Mouse (Mus musculus): ENCODE data around the gene Klhl11.

DNA sequence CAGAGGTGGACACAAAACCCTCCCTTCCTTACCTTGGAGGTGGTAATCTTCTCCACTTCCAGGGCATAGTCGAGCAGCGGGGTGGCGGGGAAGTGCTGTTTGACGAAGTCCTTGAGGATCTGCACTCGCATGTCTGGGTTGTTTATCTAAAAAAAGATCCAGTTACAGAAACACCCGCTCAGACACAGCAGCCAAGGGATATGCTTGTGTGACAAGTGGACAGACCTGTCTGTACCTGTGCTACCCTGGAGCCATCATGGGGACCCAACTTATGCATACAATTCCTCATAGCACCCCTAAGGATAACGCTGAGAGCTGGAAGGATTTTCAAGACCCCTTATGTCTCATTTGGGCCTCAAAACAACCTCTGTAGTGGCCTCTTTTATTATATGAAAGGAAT lies 6.6 kb upstream of the Klhl11 start:
- TF ChIP-seq CTCF (IDR thresholded peaks at IDR 0.05; ENCODE audit: extremely low read depth, insufficient read depth, insufficient read length, insufficient replicate concordance) (no peak), POLR2A (IDR thresholded peaks at IDR 0.05; ENCODE audit: low read depth, low read length) (no peak)
